Mouse (Mus musculus) brain, embryonic 14.5 days (tissue): ENCODE results near the gene Scap.

Experiments used
- CTCF ChIP-seq: fragments of 200-500 bp; IDR thresholded peaks from 2 replicates; pipeline ENCODE4 v1.5.1; 2012; ENCODE audit warnings: inconsistent platforms, mild to moderate bottlenecking, moderate library complexity, borderline replicate concordance; ENCODE audit not compliant: insufficient read depth, insufficient read length; ENCODE audit errors: extremely low read depth
- POLR2A ChIP-seq: fragments of 200-500 bp; IDR thresholded peaks from 2 replicates; pipeline ENCODE4 v1.6.1; 2012; ENCODE audit warnings: mild to moderate bottlenecking, inconsistent platforms, borderline replicate concordance; ENCODE audit not compliant: poor library complexity, insufficient read depth, insufficient read length, severe bottlenecking; ENCODE audit errors: extremely low read depth

DNA sequence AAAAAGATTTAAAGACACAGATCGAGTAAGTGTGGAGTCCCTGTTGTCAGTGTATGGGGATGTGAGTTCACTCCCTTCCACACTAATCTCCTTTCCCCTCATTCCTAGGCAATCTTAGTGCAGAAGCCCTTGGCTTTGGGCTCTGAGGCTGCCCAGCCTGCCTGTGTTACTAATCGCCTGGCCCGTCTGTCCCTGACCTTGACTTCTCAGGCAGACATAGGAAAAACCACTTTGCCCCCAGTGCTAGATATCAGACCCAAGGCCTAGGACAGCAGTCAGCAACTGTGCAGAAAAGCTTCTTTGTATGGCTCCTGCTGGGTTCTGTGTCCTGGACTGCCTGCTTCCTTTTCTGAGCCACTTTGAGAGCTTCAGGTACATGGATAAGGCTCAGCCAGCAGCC is 42.6 kb downstream of the Scap start:
- TF ChIP-seq POLR2A (no peak), CTCF (no peak)
